Mouse (Mus musculus): ENCODE results near the gene Foxa1. TPM values are rescaled to one million over a fixed set of nuclear protein-coding genes. Genes with fewer than 3 reads are reported as not detected.

The Foxa1 gene
- polyA plus RNA-seq, 1 experiment from 2014 or later = 14.8 TPM

- Histone ChIP-seq H3K4me1 (peaks cover 3% of the 10 kb centered on the region; the same call in 1 of the 2 replicates), H3K36me3 (no peaks in the 10 kb centered on the region), H3K27me3 (peaks cover 79% of the 10 kb centered on the region), H3K4me2 (peak overlapping the region; percentile 61), H3K4me3 (peak overlapping the region; percentile 33), H3K27ac (peak overlapping the region; percentile 57), H3K9ac (peak overlapping the region; percentile 44), H3K9me3 (no peaks in the 10 kb centered on the region)
- no peak; the same call in 1 of the 2 replicates for ATAC-seq (ENCODE audit: borderline replicate concordance, extremely low read depth, low FRiP score, low TSS enrichment)
- under 1% methylated on average over 63 of the region's 63 CpGs for WGBS
Measured at GRCm38 (mm10) chr12:57538588-57539550, 7.8 kb downstream of the Foxa1 start.

- Histone ChIP-seq H3K4me1 (peaks cover 5% of the 10 kb centered on the region; the same call in 1 of the 2 replicates), H3K4me3 (peak overlapping the region; percentile 33), H3K27ac (peak overlapping the region; percentile 57), H3K36me3 (no peaks in the 10 kb centered on the region), H3K9ac (peak overlapping the region; percentile 44), H3K27me3 (peaks cover 79% of the 10 kb centered on the region), H3K4me2 (peak overlapping the region; percentile 61), H3K9me3 (no peaks in the 10 kb centered on the region)
- no peak for ATAC-seq (ENCODE audit: borderline replicate concordance, extremely low read depth, low FRiP score, low TSS enrichment)
- 1% methylated on average over 21 of the region's 21 CpGs for WGBS
Measured at GRCm38 (mm10) chr12:57537791-57538587, 8.7 kb downstream of the Foxa1 start.

GRCm38 (mm10) chr12:57536909-57537670 is 9.6 kb downstream of the Foxa1 start:
- no peaks in the 10 kb centered on the region for H3K36me3 ChIP-seq
- peak overlapping the region; percentile 20; the same call in 1 of the 2 replicates for H3K9ac ChIP-seq
- peak overlapping the region; percentile 95 for H3K27ac ChIP-seq
- 2% methylated on average over 11 of the region's 11 CpGs for WGBS
- no peak for ATAC-seq (ENCODE audit: borderline replicate concordance, extremely low read depth, low FRiP score, low TSS enrichment)
- H3K9me3 ChIP-seq = no peaks in the 10 kb centered on the region
- H3K27me3 ChIP-seq = peaks cover 79% of the 10 kb centered on the region
- H3K4me1 ChIP-seq = peaks cover 5% of the 10 kb centered on the region; the same call in 1 of the 2 replicates
- H3K4me3 ChIP-seq = no peak overlapping the region
- H3K4me2 ChIP-seq = peak overlapping the region; percentile 44

GRCm38 (mm10) chr12:57536056-57536908 is 10.4 kb downstream of the Foxa1 start:
- H3K27ac ChIP-seq = peak overlapping the region; percentile 95
- ATAC-seq (ENCODE audit: borderline replicate concordance, extremely low read depth, low FRiP score, low TSS enrichment) = no peak
- peaks cover 79% of the 10 kb centered on the region for H3K27me3 ChIP-seq
- no peaks in the 10 kb centered on the region for H3K9me3 ChIP-seq
- no peak overlapping the region for H3K4me3 ChIP-seq
- peak overlapping the region; percentile 44 for H3K4me2 ChIP-seq
- no peaks in the 10 kb centered on the region for H3K36me3 ChIP-seq
- 2% methylated on average over 25 of the region's 25 CpGs for WGBS
- peaks cover 5% of the 10 kb centered on the region; the same call in 1 of the 2 replicates for H3K4me1 ChIP-seq
- H3K9ac ChIP-seq = peak overlapping the region; percentile 20; the same call in 1 of the 2 replicates

GRCm38 (mm10) chr12:57534879-57535611 is 11.7 kb downstream of the Foxa1 start:
- H3K4me1 ChIP-seq = peaks cover 5% of the 10 kb centered on the region; the same call in 1 of the 2 replicates
- no peaks in the 10 kb centered on the region for H3K36me3 ChIP-seq
- 2% methylated on average over 36 of the region's 39 CpGs for WGBS
- no peaks in the 10 kb centered on the region for H3K9me3 ChIP-seq
- ATAC-seq (ENCODE audit: borderline replicate concordance, extremely low read depth, low FRiP score, low TSS enrichment) = peak; percentile 88
- peak overlapping the region; percentile 95 for H3K27ac ChIP-seq
- peaks cover 83% of the 10 kb centered on the region for H3K27me3 ChIP-seq
- H3K4me3 ChIP-seq = peak overlapping the region; percentile 5; the same call in 1 of the 2 replicates
- H3K4me2 ChIP-seq = peak overlapping the region; percentile 44
- H3K9ac ChIP-seq = peak overlapping the region; percentile 43; the same call in 1 of the 2 replicates

GRCm38 (mm10) chr12:57534517-57534878 is 12.2 kb downstream of the Foxa1 start:
- ATAC-seq (ENCODE audit: borderline replicate concordance, extremely low read depth, low FRiP score, low TSS enrichment) = no peak
- Histone ChIP-seq H3K4me1 (peaks cover 5% of the 10 kb centered on the region; the same call in 1 of the 2 replicates), H3K4me3 (no peak overlapping the region), H3K9me3 (no peaks in the 10 kb centered on the region), H3K9ac (no peak overlapping the region), H3K27ac (peak overlapping the region; percentile 95), H3K27me3 (peaks cover 84% of the 10 kb centered on the region), H3K4me2 (peak overlapping the region; percentile 44), H3K36me3 (no peaks in the 10 kb centered on the region)
- 1% methylated on average over 5 of the region's 6 CpGs for WGBS

- no peaks in the 10 kb centered on the region for H3K36me3 ChIP-seq
- H3K4me2 ChIP-seq = no peak overlapping the region
- H3K4me3 ChIP-seq = no peak overlapping the region
- 22% methylated on average over 9 of the region's 9 CpGs for WGBS
- H3K4me1 ChIP-seq = peaks cover 5% of the 10 kb centered on the region; the same call in 1 of the 2 replicates
- H3K27me3 ChIP-seq = peaks cover 52% of the 10 kb centered on the region
- no peak overlapping the region for H3K27ac ChIP-seq
- ATAC-seq (ENCODE audit: borderline replicate concordance, extremely low read depth, low FRiP score, low TSS enrichment) = no peak
- H3K9me3 ChIP-seq = no peaks in the 10 kb centered on the region
- no peak overlapping the region for H3K9ac ChIP-seq
Measured at GRCm38 (mm10) chr12:57530474-57530873, 16.2 kb downstream of the Foxa1 start.

- Histone ChIP-seq H3K9me3 (no peaks in the 10 kb centered on the region), H3K4me2 (no peak overlapping the region), H3K4me3 (no peak overlapping the region), H3K27me3 (peaks cover 31% of the 10 kb centered on the region), H3K4me1 (no peaks in the 10 kb centered on the region), H3K27ac (peak overlapping the region; percentile 11; the same call in 1 of the 2 replicates), H3K36me3 (no peaks in the 10 kb centered on the region), H3K9ac (no peak overlapping the region)
- no peak for ATAC-seq (ENCODE audit: borderline replicate concordance, extremely low read depth, low FRiP score, low TSS enrichment)
- 50% methylated on average over 4 of the region's 4 CpGs for WGBS
Measured at GRCm38 (mm10) chr12:57528335-57528734, 18.4 kb downstream of the Foxa1 start.

GRCm38 (mm10) chr12:57515702-57516377 is 30.9 kb downstream of the Foxa1 start:
- H3K4me2 ChIP-seq = no peak overlapping the region
- no peaks in the 10 kb centered on the region for H3K36me3 ChIP-seq
- no peak overlapping the region for H3K9ac ChIP-seq
- no peak overlapping the region for H3K4me3 ChIP-seq
- H3K9me3 ChIP-seq = no peaks in the 10 kb centered on the region
- peak overlapping the region; percentile 55; the same call in 1 of the 2 replicates for H3K27ac ChIP-seq
- 0 out of 2 replicates have a peak, but pooled peaks cover 4% of the 10 kb centered on the region for H3K4me1 ChIP-seq
- no peaks in the 10 kb centered on the region for H3K27me3 ChIP-seq
- 26% methylated on average over 12 of the region's 12 CpGs for WGBS
- ATAC-seq (ENCODE audit: borderline replicate concordance, extremely low read depth, low FRiP score, low TSS enrichment) = no peak

Data from lung, embryonic 15.5 days (tissue).